Mouse (Mus musculus): Measurements from ENCODE around the gene Rtn4rl2.

GRCm38 (mm10) chr2:84918188-84918587, 31.7 kb upstream of the Rtn4rl2 start:
- TF ChIP-seq ZC3H11A (IDR thresholded peaks at IDR 0.05; ENCODE audit: borderline replicate concordance, low read depth, low read length): no peak
- no peak for TF ChIP-seq ZNF384 (IDR thresholded peaks at IDR 0.05; ENCODE audit: low read depth, low read length)
- TF ChIP-seq CHD2 (IDR thresholded peaks at IDR 0.05; ENCODE audit: low read depth, low read length): no peak
- TF ChIP-seq MAFK (IDR thresholded peaks at IDR 0.05; ENCODE audit: insufficient read depth, low read depth, low read length): no peak
- no peak for TF ChIP-seq HCFC1 (IDR thresholded peaks at IDR 0.05; ENCODE audit: borderline replicate concordance, insufficient read depth, low read length)
